Mouse (Mus musculus) midbrain, embryonic 11.5 days (tissue): ENCODE data around the gene Lrrc15. TPM values are rescaled to one million over a fixed set of nuclear protein-coding genes. Genes with fewer than 3 reads are reported as not detected.

Source experiments
- ATAC-seq: fragments of 200-750 bp; cut with Nextera tagmentation; 2 replicates; pipeline ENCODE4 v1.8.0; 2017; ENCODE audit warnings: moderate TSS enrichment, moderate library complexity; ENCODE audit not compliant: low FRiP score
- DNase-seq: peaks from one replicate; pipeline ENCODE4 v3.0.0; 2015; ENCODE audit warnings: low spot score; ENCODE audit errors: missing footprints
- H3K27ac ChIP-seq: fragments of 300-500 bp; sonication (generic); 2 replicates; pipeline ENCODE4 v1.5.1; 2014; ENCODE audit warnings: low read depth, low read length
- H3K27me3 ChIP-seq: fragments of 300-500 bp; sonication (generic); 2 replicates; pipeline ENCODE4 v1.6.1; 2014; ENCODE audit warnings: mild to moderate bottlenecking, low read length, moderate library complexity, mixed read lengths; ENCODE audit not compliant: control insufficient read depth, insufficient read depth
- H3K36me3 ChIP-seq: fragments of 300-500 bp; sonication (generic); 2 replicates; pipeline ENCODE4 v1.6.1; 2014; ENCODE audit warnings: mild to moderate bottlenecking, low read length, moderate library complexity, mixed read lengths; ENCODE audit not compliant: control insufficient read depth, insufficient read depth
- H3K4me1 ChIP-seq: fragments of 300-500 bp; sonication (generic); 2 replicates; pipeline ENCODE4 v1.6.1; 2014; ENCODE audit warnings: low read length; ENCODE audit not compliant: control insufficient read depth, insufficient read depth
- H3K4me2 ChIP-seq: fragments of 300-500 bp; sonication (generic); 2 replicates; pipeline ENCODE4 v1.6.1; 2014; ENCODE audit warnings: mild to moderate bottlenecking, moderate library complexity
- H3K4me3 ChIP-seq: fragments of 300-500 bp; sonication (generic); 2 replicates; pipeline ENCODE4 v1.5.1; 2014; ENCODE audit warnings: low read depth, low read length
- H3K9ac ChIP-seq: fragments of 300-500 bp; sonication (generic); 2 replicates; pipeline ENCODE4 v1.6.1; 2014; ENCODE audit warnings: low read length
- H3K9me3 ChIP-seq: fragments of 300-500 bp; sonication (generic); 2 replicates; pipeline ENCODE4 v1.6.1; 2016; ENCODE audit warnings: low read length; ENCODE audit not compliant: control insufficient read depth
- WGBS: fragments of 180-500 bp; shearing (Covaris S2); extraction: QIAGEN DNeasy Blood & Tissue Kit; methylation state at CpG from one replicate; pipeline ENCODE4 v1.1.7; 2014; 5-methylcytosine and 5-hydroxymethylcytosine counted together
- polyA plus RNA-seq: library from polyadenylated mRNA; unstranded; fragments of >200 nt; fragmentation: Nextera tagmentation; extraction: Ambion mirVana; gene quantifications from 2 replicates; pipeline ENCODE4 v1.2.1, GENCODE M21; 2014

The Lrrc15 gene
- polyA plus RNA-seq, 1 experiment from 2014 or later, result 0.72 TPM

GRCm38 (mm10) chr16:30285701-30286100 lies 2.6 kb upstream of the Lrrc15 start:
- DNase-seq (no peak), ATAC-seq (no peak)
- H3K4me1 ChIP-seq, result peaks cover 10% of the 10 kb centered on the region
- no peaks in the 10 kb centered on the region for H3K9me3 ChIP-seq
- no peak overlapping the region for H3K9ac ChIP-seq
- no peak overlapping the region for H3K27ac ChIP-seq
- H3K27me3 ChIP-seq, result peaks cover 27% of the 10 kb centered on the region
- whole genome bisulfite sequencing, result 49% methylated on average over 4 of the region's 4 CpGs
- no peak overlapping the region for H3K4me3 ChIP-seq
- no peaks in the 10 kb centered on the region for H3K36me3 ChIP-seq
- H3K4me2 ChIP-seq, result no peak overlapping the region

GRCm38 (mm10) chr16:30283743-30284337 lies 784 bp upstream of the Lrrc15 start:
- H3K9ac ChIP-seq, result peak overlapping the region; percentile 22; the same call in 1 of the 2 replicates
- no peak overlapping the region for H3K27ac ChIP-seq
- ATAC-seq (peak; percentile 72), DNase-seq (peak; percentile 95)
- no peaks in the 10 kb centered on the region for H3K36me3 ChIP-seq
- no peaks in the 10 kb centered on the region for H3K9me3 ChIP-seq
- H3K4me3 ChIP-seq, result no peak overlapping the region
- H3K4me1 ChIP-seq, result peaks cover 8% of the 10 kb centered on the region
- peak overlapping the region; percentile 36 for H3K4me2 ChIP-seq
- H3K27me3 ChIP-seq, result peaks cover 27% of the 10 kb centered on the region
- 2% methylated on average over 15 of the region's 15 CpGs for WGBS

GRCm38 (mm10) chr16:30280676-30281297 lies 2.3 kb downstream of the Lrrc15 start:
- no peak overlapping the region for H3K9ac ChIP-seq
- no peak for ATAC-seq
- 5% methylated on average over 4 of the region's 4 CpGs for WGBS
- H3K27me3 ChIP-seq, result peaks cover 27% of the 10 kb centered on the region
- no peak overlapping the region for H3K4me2 ChIP-seq
- no peak overlapping the region for H3K4me3 ChIP-seq
- no peak overlapping the region for H3K27ac ChIP-seq
- peaks cover 8% of the 10 kb centered on the region for H3K4me1 ChIP-seq
- H3K36me3 ChIP-seq, result no peaks in the 10 kb centered on the region
- no peaks in the 10 kb centered on the region for H3K9me3 ChIP-seq
- DNase-seq, result no peak

- DNase-seq (no peak), ATAC-seq (no peak)
- 85% methylated on average over 11 of the region's 11 CpGs for WGBS
- Histone ChIP-seq H3K27ac (no peak overlapping the region), H3K27me3 (peaks cover 19% of the 10 kb centered on the region), H3K9me3 (no peaks in the 10 kb centered on the region), H3K36me3 (no peaks in the 10 kb centered on the region), H3K9ac (no peak overlapping the region), H3K4me3 (no peak overlapping the region), H3K4me1 (peaks cover 6% of the 10 kb centered on the region; the same call in 1 of the 2 replicates), H3K4me2 (no peak overlapping the region)
These were observed 4.7 kb downstream of the Lrrc15 start for GRCm38 (mm10) chr16:30278406-30278805.

GRCm38 (mm10) chr16:30275558-30276340 lies 7.3 kb downstream of the Lrrc15 start:
- no peak overlapping the region for H3K9ac ChIP-seq
- DNase-seq (no peak), ATAC-seq (no peak)
- H3K4me2 ChIP-seq, result no peak overlapping the region
- no peak overlapping the region for H3K27ac ChIP-seq
- no peaks in the 10 kb centered on the region for H3K27me3 ChIP-seq
- 84% methylated on average over 15 of the region's 15 CpGs for WGBS
- no peaks in the 10 kb centered on the region for H3K36me3 ChIP-seq
- H3K4me1 ChIP-seq, result no peaks in the 10 kb centered on the region
- H3K4me3 ChIP-seq, result no peak overlapping the region
- H3K9me3 ChIP-seq, result no peaks in the 10 kb centered on the region

- H3K4me2 ChIP-seq, result no peak overlapping the region
- no peaks in the 10 kb centered on the region for H3K27me3 ChIP-seq
- H3K9me3 ChIP-seq, result no peaks in the 10 kb centered on the region
- H3K4me3 ChIP-seq, result no peak overlapping the region
- no peak overlapping the region for H3K9ac ChIP-seq
- DNase-seq, result no peak
- H3K27ac ChIP-seq, result no peak overlapping the region
- H3K36me3 ChIP-seq, result no peaks in the 10 kb centered on the region
- H3K4me1 ChIP-seq, result no peaks in the 10 kb centered on the region
- 93% methylated on average over 8 of the region's 8 CpGs for WGBS
- ATAC-seq, result no peak
These were observed 10.0 kb downstream of the Lrrc15 start for GRCm38 (mm10) chr16:30273065-30273464.

- DNase-seq, result no peak
- no peaks in the 10 kb centered on the region for H3K9me3 ChIP-seq
- H3K4me2 ChIP-seq, result no peak overlapping the region
- H3K9ac ChIP-seq, result no peak overlapping the region
- WGBS, result 77% methylated on average over 6 of the region's 6 CpGs
- no peaks in the 10 kb centered on the region for H3K36me3 ChIP-seq
- H3K4me3 ChIP-seq, result no peak overlapping the region
- no peaks in the 10 kb centered on the region for H3K27me3 ChIP-seq
- no peaks in the 10 kb centered on the region for H3K4me1 ChIP-seq
- ATAC-seq, result no peak
- no peak overlapping the region for H3K27ac ChIP-seq
These were observed 11.0 kb downstream of the Lrrc15 start for GRCm38 (mm10) chr16:30271941-30272595.

GRCm38 (mm10) chr16:30271223-30271761 lies 11.8 kb downstream of the Lrrc15 start:
- 73% methylated on average over 8 of the region's 8 CpGs for WGBS
- H3K27ac ChIP-seq, result no peak overlapping the region
- H3K4me2 ChIP-seq, result no peak overlapping the region
- H3K9me3 ChIP-seq, result no peaks in the 10 kb centered on the region
- no peaks in the 10 kb centered on the region for H3K27me3 ChIP-seq
- H3K4me1 ChIP-seq, result no peaks in the 10 kb centered on the region
- H3K9ac ChIP-seq, result no peak overlapping the region
- no peak overlapping the region for H3K4me3 ChIP-seq
- DNase-seq (no peak), ATAC-seq (no peak)
- H3K36me3 ChIP-seq, result no peaks in the 10 kb centered on the region
